ENCODE assay signal across 24 mouse cellular contexts in the genomic region with DNA sequence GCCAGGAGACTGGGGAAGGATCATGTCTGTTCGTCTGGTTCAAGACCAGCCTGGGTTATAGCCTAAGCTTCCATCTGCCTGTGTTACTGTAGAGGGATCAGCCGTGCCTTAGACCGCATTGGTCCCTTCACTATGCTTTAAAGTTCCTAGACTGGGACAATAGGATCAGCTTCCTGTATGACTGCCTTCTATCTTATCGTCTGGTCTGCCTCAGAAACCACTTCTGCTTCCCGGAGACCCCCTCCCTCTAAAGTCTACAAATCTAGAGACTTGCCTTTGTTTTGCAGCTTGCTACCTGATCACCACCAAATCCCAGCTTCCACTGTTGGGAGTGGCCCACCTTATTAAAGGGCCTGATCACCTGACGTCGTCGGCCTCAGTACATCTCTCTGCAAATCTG.
"Had no signal": no experiment of that assay in that cellular context is flagged by ENCODE, and none has a peak within 500 bp of the region (broad histone marks: within the 10 kb centered on the region; RNA-seq: fewer than 3 reads in every experiment).

No protein-coding gene starts in this region.

- H3K27me3 ChIP-seq: heart, embryonic 13.5 days; heart, embryonic 15.5 days; hindbrain, embryonic 15.5 days; kidney, embryonic 15.5 days; limb, embryonic 13.5 days; limb, embryonic 15.5 days; liver, embryonic 12.5 days had no signal

- H3K4me2 ChIP-seq: heart, embryonic 11.5 days; heart, embryonic 13.5 days; heart, embryonic 15.5 days; hindbrain, embryonic 13.5 days; hindbrain, embryonic 15.5 days; kidney, embryonic 15.5 days; limb, embryonic 13.5 days; limb, embryonic 15.5 days; liver, embryonic 12.5 days had no signal

- H3K9me3 ChIP-seq: heart, embryonic 13.5 days; heart, embryonic 15.5 days; hindbrain, embryonic 13.5 days; hindbrain, embryonic 15.5 days; kidney, embryonic 15.5 days; limb, embryonic 13.5 days; limb, embryonic 15.5 days; liver, embryonic 12.5 days had no signal

- H3K4me1 ChIP-seq: hindbrain, embryonic 13.5 days; hindbrain, embryonic 15.5 days; limb, embryonic 13.5 days; limb, embryonic 15.5 days had no signal

- H3K27ac ChIP-seq: gastrocnemius, adult 2 months; heart, adult 2 months; hindbrain, embryonic 13.5 days; hindbrain, embryonic 15.5 days; hindbrain, postnatal 0 days; kidney, embryonic 15.5 days; kidney, postnatal 0 days; limb, embryonic 13.5 days; limb, embryonic 15.5 days; liver, embryonic 12.5 days had no signal

- H3K9ac ChIP-seq: heart, embryonic 13.5 days; heart, embryonic 15.5 days; hindbrain, embryonic 13.5 days; hindbrain, embryonic 15.5 days; kidney, embryonic 15.5 days; limb, embryonic 13.5 days; limb, embryonic 15.5 days; liver, embryonic 12.5 days had no signal

- H3K4me3 ChIP-seq: gastrocnemius, adult 2 months; heart, adult 2 months; heart, embryonic 13.5 days; heart, embryonic 15.5 days; hindbrain, embryonic 13.5 days; hindbrain, embryonic 15.5 days; kidney, embryonic 15.5 days; left cerebral cortex, adult 2 months; limb, embryonic 13.5 days; limb, embryonic 15.5 days; liver, embryonic 12.5 days had no signal

- H3K36me3 ChIP-seq: heart, embryonic 13.5 days; heart, embryonic 15.5 days; hindbrain, embryonic 13.5 days; hindbrain, embryonic 15.5 days; kidney, embryonic 15.5 days; limb, embryonic 13.5 days; limb, embryonic 15.5 days; liver, embryonic 12.5 days had no signal

- ATAC-seq: hindbrain, postnatal 0 days; liver, embryonic 12.5 days had no signal

- DNase-seq: gastrocnemius, adult 2 months; gastrocnemius, postnatal 10 days; gastrocnemius, postnatal 25 days; heart, adult 11 months; heart, adult 2 months; heart, postnatal 14 days; heart, postnatal 36 days; kidney, adult 11 months; kidney, adult 2 months; kidney, adult 9 months; kidney, postnatal 14 days; kidney, postnatal 36 days had no signal
